Mouse (Mus musculus): Measurements from ENCODE around the gene Ldlrad1.

DNA sequence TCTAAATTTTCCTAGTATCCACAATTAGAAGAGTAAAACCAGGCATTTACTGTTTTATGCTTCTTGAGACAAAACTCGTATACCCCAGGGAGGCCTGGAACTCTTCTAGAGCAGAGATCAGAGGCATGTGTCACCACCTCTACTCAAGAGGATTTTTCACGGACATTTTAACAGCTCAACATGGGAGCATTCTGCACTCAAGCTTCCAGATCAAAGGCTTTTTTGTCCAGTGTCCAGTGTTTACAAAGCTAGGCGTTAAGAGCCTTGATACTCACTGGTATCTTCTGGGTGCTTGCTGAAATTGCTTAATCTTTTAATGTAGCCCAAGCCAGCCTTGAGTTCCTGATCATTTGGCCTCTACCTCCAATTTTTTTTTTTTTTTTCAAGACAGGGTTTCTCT is 23.2 kb downstream of the Ldlrad1 start:
- TF ChIP-seq SRF (IDR thresholded peaks at IDR 0.05; ENCODE audit: control insufficient read depth, insufficient read length, low read depth) (no peak), POLR2A (IDR thresholded peaks at IDR 0.05; ENCODE audit: insufficient read length, low read depth) (no peak), CEBPB (IDR thresholded peaks at IDR 0.05; ENCODE audit: insufficient read depth, poor library complexity, severe bottlenecking) (no peak), MAX (IDR thresholded peaks at IDR 0.05; ENCODE audit: low read depth) (no peak), USF1 (IDR thresholded peaks at IDR 0.05; ENCODE audit: low read depth) (no peak)

Measured in myocyte (in vitro differentiated cells).